Mouse (Mus musculus): Measurements from ENCODE around the gene Sh3bgr.

DNA sequence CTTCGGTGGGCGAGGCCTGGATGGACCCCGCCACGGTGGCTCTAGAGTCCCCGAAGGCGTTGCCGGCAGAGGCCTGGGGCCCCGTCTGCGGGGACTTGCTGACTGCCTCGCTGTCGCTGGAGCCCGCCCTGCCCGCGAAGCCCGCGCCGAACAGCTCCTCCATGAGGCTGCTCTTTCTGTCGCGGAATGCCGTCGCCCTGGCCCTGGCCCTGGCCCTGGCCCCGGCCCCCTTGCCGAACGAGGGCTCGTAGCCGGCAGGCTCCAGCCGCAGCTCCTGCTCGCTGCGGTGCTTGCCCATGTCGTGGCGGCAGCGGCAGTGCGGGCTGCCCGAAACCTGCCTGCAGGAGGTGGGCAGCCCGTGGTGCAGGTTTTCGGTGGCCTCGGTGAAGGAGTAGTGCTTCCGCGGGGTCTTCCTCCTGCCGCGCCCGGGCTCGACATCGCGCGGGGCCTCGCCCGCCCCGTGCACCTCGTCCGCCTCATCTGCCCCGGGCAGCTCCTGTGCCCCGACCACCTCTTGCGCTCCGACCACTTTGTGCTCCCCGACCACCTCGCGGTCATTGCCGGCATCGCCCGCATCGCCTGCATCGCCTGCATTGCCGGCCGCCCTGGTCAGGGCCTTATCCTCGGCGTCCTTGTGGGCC lies 41.0 kb upstream of the Sh3bgr start:
- TF ChIP-seq CTCF (IDR thresholded peaks at IDR 0.05; ENCODE audit: borderline replicate concordance, control insufficient read depth, extremely low read depth, insufficient read depth, low read length, poor library complexity) (no peak; the same call in 1 of the 2 replicates), POLR2A (IDR thresholded peaks at IDR 0.05; ENCODE audit: control insufficient read depth, extremely low read depth, insufficient read depth, low read length, poor library complexity) (no peak)

Measured in thymus, adult 2 months (tissue).